Mouse (Mus musculus) heart, embryonic 14.5 days (tissue): ENCODE data around the gene Ncoa3. TPM values are rescaled to one million over a fixed set of nuclear protein-coding genes. Genes with fewer than 3 reads are reported as not detected.

Experiments
- polyA plus RNA-seq: library from polyadenylated mRNA; unstranded; fragments of >200 nt; fragmentation: Nextera tagmentation; extraction: Ambion mirVana; gene quantifications from 2 replicates; pipeline ENCODE4 v1.2.1, GENCODE M21; 2014

Gene Ncoa3
- polyA plus RNA-seq, 1 experiment from 2014 or later = 12.5 TPM

Other genes starting within 250 kb of the Ncoa3 start
- gene Zmynd8, start 93.6 kb upstream of the Ncoa3 start, polyA plus RNA-seq = 35.9 and 38.0 TPM in 2 replicates
- gene Sulf2, start 163.0 kb downstream of the Ncoa3 start, polyA plus RNA-seq = 106 and 115 TPM in 2 replicates